Mouse (Mus musculus) erythroblast, adult 5-6 weeks (primary cell): ENCODE data around the gene Fam53a. TPM values are rescaled to one million over a fixed set of nuclear protein-coding genes. Genes with fewer than 3 reads are reported as not detected.

Experiments
- ATAC-seq: replicated peaks from 2 replicates; pipeline ENCODE4 v1.8.0; 2016; ENCODE audit warnings: moderate number of reproducible peaks, mild to moderate bottlenecking, moderate TSS enrichment, inconsistent platforms; ENCODE audit not compliant: poor library complexity, low FRiP score, severe bottlenecking
- total RNA-seq, 2 experiments: library from RNA; stranded (forward) in 1 of 2; stranded (reverse) in 1 of 2; fragments of 150-400 nt in 1 of 2; fragments of 200-764, 138-1000 nt in 1 of 2; gene quantifications; 2 replicates each; pipeline versions ENCODE4 v1.2.3 to v1.2.4; 2015 to 2017; ENCODE audit warnings: low replicate concordance in 2 of 2

Gene Fam53a
- total RNA-seq, 2 experiments from 2014 or later: 3.3 to 6.1 TPM

GRCm38 (mm10) chr5:33565886-33566285 is 63.5 kb downstream of the Fam53a start:
- 0 out of 2 replicates have a peak, but pooled peaks have one; percentile 33 for ATAC-seq

- ATAC-seq: no peak
Measured at GRCm38 (mm10) chr5:33556277-33556995, 73.0 kb downstream of the Fam53a start.

Other genes starting within 250 kb of the Fam53a start
- not detected in 2 replicates for gene Nkx1-1, start 195.7 kb downstream of the Fam53a start, total RNA-seq (2015; ENCODE audit: low replicate concordance)
- not detected in 2 replicates for gene Nkx1-1, start 195.7 kb downstream of the Fam53a start, total RNA-seq (2017; ENCODE audit: low replicate concordance)
- gene Gm9903, start 290 bp upstream of the Fam53a start, total RNA-seq (2015; ENCODE audit: low replicate concordance): not detected in 2 replicates
- gene Gm9903, start 290 bp upstream of the Fam53a start, total RNA-seq (2017; ENCODE audit: low replicate concordance): not detected in 2 replicates
- 123 and 133 TPM in 2 replicates for gene Slbp, start 22.9 kb upstream of the Fam53a start, total RNA-seq (2015; ENCODE audit: low replicate concordance)
- 192 and 271 TPM in 2 replicates for gene Slbp, start 22.9 kb upstream of the Fam53a start, total RNA-seq (2017; ENCODE audit: low replicate concordance)
- 58.2 and 84.0 TPM in 2 replicates for gene Tacc3, start 28.5 kb upstream of the Fam53a start, total RNA-seq (2015; ENCODE audit: low replicate concordance)
- 72.4 and 139 TPM in 2 replicates for gene Tacc3, start 28.5 kb upstream of the Fam53a start, total RNA-seq (2017; ENCODE audit: low replicate concordance)
- gene Tmem129, start 28.8 kb upstream of the Fam53a start, total RNA-seq (2015; ENCODE audit: low replicate concordance): 10.0 and 12.3 TPM in 2 replicates
- 10.1 and 14.2 TPM in 2 replicates for gene Tmem129, start 28.8 kb upstream of the Fam53a start, total RNA-seq (2017; ENCODE audit: low replicate concordance)
- gene Fgfr3, start 92.0 kb upstream of the Fam53a start, total RNA-seq (2015; ENCODE audit: low replicate concordance): not detected in 2 replicates
- not detected in 2 replicates for gene Fgfr3, start 92.0 kb upstream of the Fam53a start, total RNA-seq (2017; ENCODE audit: low replicate concordance)
- 2.5 and 6.7 TPM in 2 replicates for gene Letm1, start 153.2 kb upstream of the Fam53a start, total RNA-seq (2015; ENCODE audit: low replicate concordance)
- gene Letm1, start 153.2 kb upstream of the Fam53a start, total RNA-seq (2017; ENCODE audit: low replicate concordance): 6.7 and 7.4 TPM in 2 replicates
- gene Nsd2, start 191.1 kb upstream of the Fam53a start, total RNA-seq (2015; ENCODE audit: low replicate concordance): 22.4 and 46.1 TPM in 2 replicates
- gene Nsd2, start 191.1 kb upstream of the Fam53a start, total RNA-seq (2017; ENCODE audit: low replicate concordance): 74.6 and 94.0 TPM in 2 replicates